Mouse (Mus musculus) embryonic facial prominence, embryonic 11.5 days (tissue): ENCODE data around the gene Slc38a6. TPM values are rescaled to one million over a fixed set of nuclear protein-coding genes. Genes with fewer than 3 reads are reported as not detected.

Experiments
- ATAC-seq: fragments of 200-750 bp; cut with Nextera tagmentation; replicated peaks from 2 replicates; pipeline ENCODE4 v1.8.0; 2017; ENCODE audit warnings: low read depth; ENCODE audit not compliant: insufficient number of reproducible peaks, low FRiP score, low TSS enrichment
- DNase-seq: peaks from one replicate; pipeline ENCODE4 v3.0.0-alpha.2; 2015; ENCODE audit warnings: low spot score
- H3K27ac ChIP-seq: fragments of 300-500 bp; sonication (generic); replicated peaks from 2 replicates; pipeline ENCODE4 v1.5.1; 2014; ENCODE audit warnings: mild to moderate bottlenecking, low read depth, low read length, control low read depth
- H3K27me3 ChIP-seq: fragments of 300-500 bp; sonication (generic); 2 replicates; pipeline ENCODE4 v1.6.1; 2014; ENCODE audit warnings: mild to moderate bottlenecking, low read length, moderate library complexity, mixed read lengths; ENCODE audit not compliant: control insufficient read depth, insufficient read depth
- H3K36me3 ChIP-seq: fragments of 300-500 bp; sonication (generic); replicated peaks from 2 replicates; pipeline ENCODE4 v1.6.1; 2014; ENCODE audit warnings: low read depth, mild to moderate bottlenecking, low read length, moderate library complexity, mixed read lengths; ENCODE audit not compliant: control insufficient read depth, insufficient read depth
- H3K4me1 ChIP-seq: fragments of 300-500 bp; sonication (generic); 2 replicates; pipeline ENCODE4 v1.6.1; 2014; ENCODE audit warnings: low read length, mixed read lengths; ENCODE audit not compliant: control insufficient read depth, insufficient read depth
- H3K4me2 ChIP-seq: fragments of 300-500 bp; sonication (generic); 2 replicates; pipeline ENCODE4 v1.6.1; 2014; ENCODE audit warnings: low read depth, mild to moderate bottlenecking, control low read depth, low read length, moderate library complexity
- H3K4me3 ChIP-seq: fragments of 300-500 bp; sonication (generic); 2 replicates; pipeline ENCODE4 v1.5.1; 2014; ENCODE audit warnings: low read depth, low read length, control low read depth
- H3K9ac ChIP-seq: fragments of 300-500 bp; sonication (generic); replicated peaks from 2 replicates; pipeline ENCODE4 v1.6.1; 2014; ENCODE audit warnings: mild to moderate bottlenecking, control low read depth, low read length
- H3K9me3 ChIP-seq: fragments of 300-500 bp; sonication (generic); replicated peaks from 2 replicates; pipeline ENCODE4 v1.6.1; 2016; ENCODE audit warnings: mild to moderate bottlenecking, low read length, inconsistent platforms, mixed read lengths; ENCODE audit not compliant: control insufficient read depth
- WGBS: fragments of 180-500 bp; shearing (Covaris S2); extraction: QIAGEN DNeasy Blood & Tissue Kit; methylation state at CpG from one replicate; pipeline ENCODE4 v1.1.7; 2014; 5-methylcytosine and 5-hydroxymethylcytosine counted together
- polyA plus RNA-seq: library from polyadenylated mRNA; unstranded; fragments of >200 nt; fragmentation: Nextera tagmentation; extraction: Ambion mirVana; gene quantifications from 2 replicates; pipeline ENCODE4 v1.2.1, GENCODE M21; 2014

Gene Slc38a6
- polyA plus RNA-seq, 1 experiment from 2014 or later: 12.8 TPM

DNA sequence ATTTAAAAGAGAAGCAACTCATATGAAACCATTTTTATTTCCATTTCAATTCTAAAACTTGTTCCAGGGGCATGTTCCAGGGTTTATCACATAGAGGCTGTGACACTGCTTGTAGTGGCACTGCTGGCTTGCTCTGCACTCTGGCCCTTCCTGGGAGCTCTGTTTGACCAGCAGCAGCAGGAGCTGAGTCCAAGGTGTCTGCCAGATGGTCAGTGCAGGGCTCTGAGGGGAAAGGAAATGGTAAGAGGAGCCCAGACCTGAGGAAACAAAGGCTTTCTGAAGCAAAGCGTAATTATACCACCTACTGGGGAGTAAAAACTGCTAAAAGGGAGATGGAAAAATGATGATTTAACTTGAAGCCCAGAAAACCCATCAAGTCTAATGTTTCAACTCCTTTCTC, 18.1 kb upstream of the Slc38a6 start:
- 37% methylated on average over 1 of the region's 1 CpGs for WGBS
- Histone ChIP-seq H3K4me3 (no peak overlapping the region), H3K9me3 (no peaks in the 10 kb centered on the region), H3K36me3 (no peaks in the 10 kb centered on the region), H3K4me2 (no peak overlapping the region), H3K4me1 (no peaks in the 10 kb centered on the region), H3K27ac (no peak overlapping the region), H3K9ac (no peak overlapping the region), H3K27me3 (no peaks in the 10 kb centered on the region)
- DNase-seq: peak; percentile 22
- no peak for ATAC-seq

DNA sequence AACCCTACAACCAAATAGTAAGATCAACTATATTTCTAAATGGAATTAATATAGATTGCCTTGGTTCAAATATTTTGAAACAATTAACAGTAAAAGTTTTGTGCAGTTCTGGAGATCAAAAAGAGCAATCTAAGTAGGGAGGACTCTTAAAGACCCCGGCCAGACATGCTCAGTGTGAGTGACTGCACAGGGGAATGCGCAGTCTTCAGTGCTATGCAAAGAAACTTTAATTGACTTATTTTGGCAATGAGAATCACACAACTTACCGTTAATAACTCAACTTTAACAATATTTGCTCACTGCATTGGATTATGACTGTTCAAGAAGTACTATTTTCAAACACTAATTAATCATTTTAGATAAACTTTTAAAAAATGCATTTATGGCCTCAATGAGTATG, 17.0 kb upstream of the Slc38a6 start:
- H3K27me3 ChIP-seq: no peaks in the 10 kb centered on the region
- no peak for ATAC-seq
- WGBS: 78% methylated on average over 3 of the region's 3 CpGs

DNA sequence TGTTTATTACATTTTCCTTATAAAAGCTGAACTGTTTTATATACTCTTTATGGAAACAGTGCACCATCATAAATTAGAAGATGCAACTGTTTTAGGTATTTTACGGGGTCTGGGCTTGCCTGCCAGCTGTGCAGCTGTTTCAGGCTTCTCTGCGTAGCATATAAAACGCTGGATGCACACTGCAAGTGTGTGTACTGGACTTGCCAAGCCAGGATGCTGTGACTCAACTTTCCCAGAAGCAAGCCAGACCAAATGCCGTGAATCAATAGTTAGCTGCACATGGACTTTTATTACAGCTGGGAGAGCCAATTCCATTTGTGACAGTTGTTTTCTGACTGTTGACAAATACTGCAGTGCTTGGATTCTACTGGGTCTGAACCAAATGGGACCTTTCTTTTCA, 16.6 kb upstream of the Slc38a6 start:
- no peak for ATAC-seq
- 81% methylated on average over 4 of the region's 4 CpGs for WGBS

More for the DNA sequence above, 17.0 kb upstream of the Slc38a6 start:
- no peak for DNase-seq
- Histone ChIP-seq H3K4me3 (no peak overlapping the region), H3K27ac (no peak overlapping the region), H3K9me3 (no peaks in the 10 kb centered on the region), H3K4me1 (no peaks in the 10 kb centered on the region), H3K9ac (no peak overlapping the region), H3K36me3 (no peaks in the 10 kb centered on the region), H3K4me2 (no peak overlapping the region)

DNA sequence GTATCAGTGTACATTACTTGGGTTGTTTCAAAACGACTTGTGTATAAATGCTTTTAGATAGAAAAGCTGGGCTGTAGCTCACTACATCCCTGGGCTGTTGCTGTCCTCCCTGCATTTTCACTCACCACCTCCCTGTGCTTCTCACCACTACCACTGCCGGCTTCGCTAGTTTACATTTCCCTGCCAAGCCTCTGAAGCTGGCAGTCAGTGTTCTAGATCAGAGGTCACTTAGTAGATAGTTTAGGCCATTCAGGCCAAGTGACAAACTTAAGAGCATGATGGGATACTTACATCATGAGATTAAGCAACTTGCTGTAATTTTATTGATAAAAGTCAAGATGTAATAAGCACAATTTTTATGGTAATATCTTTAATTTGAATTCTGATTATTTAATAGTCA, 11.7 kb upstream of the Slc38a6 start:
- Histone ChIP-seq H3K36me3 (peaks cover 7% of the 10 kb centered on the region), H3K4me3 (no peak overlapping the region), H3K27me3 (no peaks in the 10 kb centered on the region), H3K9me3 (no peaks in the 10 kb centered on the region), H3K9ac (no peak overlapping the region), H3K4me1 (no peaks in the 10 kb centered on the region), H3K4me2 (no peak overlapping the region), H3K27ac (no peak overlapping the region)
- 95% methylated on average over 3 of the region's 3 CpGs for WGBS
- ATAC-seq (no peak), DNase-seq (no peak)

More for the DNA sequence above, 16.6 kb upstream of the Slc38a6 start:
- Histone ChIP-seq H3K9ac (no peak overlapping the region), H3K27ac (no peak overlapping the region), H3K9me3 (no peaks in the 10 kb centered on the region), H3K27me3 (no peaks in the 10 kb centered on the region), H3K4me3 (no peak overlapping the region), H3K36me3 (no peaks in the 10 kb centered on the region), H3K4me1 (no peaks in the 10 kb centered on the region), H3K4me2 (no peak overlapping the region)
- no peak for DNase-seq

DNA sequence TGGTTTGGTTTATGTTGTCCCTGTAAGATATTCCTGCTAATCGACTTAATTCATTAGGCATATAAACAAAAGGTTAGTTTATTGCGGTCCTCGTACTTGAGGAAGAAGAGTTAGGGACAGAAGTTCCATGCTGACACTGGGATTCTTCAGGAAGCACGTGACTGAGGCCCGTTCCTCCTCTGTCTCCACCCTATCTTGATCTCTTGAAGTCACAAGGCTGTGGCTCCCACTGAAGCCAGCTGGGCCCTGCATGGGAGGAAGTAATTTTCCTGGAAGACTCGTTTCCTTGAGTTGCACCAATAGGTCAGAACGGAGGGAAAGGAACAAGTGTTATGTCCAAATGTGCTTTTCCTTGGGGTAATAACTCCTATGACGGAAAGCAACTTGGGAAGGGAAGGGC, 1.0 kb downstream of the Slc38a6 start:
- DNase-seq (no peak), ATAC-seq (no peak)
- WGBS: 72% methylated on average over 8 of the region's 8 CpGs
- Histone ChIP-seq H3K27me3 (no peaks in the 10 kb centered on the region), H3K9ac (no peak overlapping the region), H3K36me3 (no peaks in the 10 kb centered on the region), H3K4me2 (peak overlapping the region; percentile 71; the same call in 1 of the 2 replicates), H3K4me3 (no peak overlapping the region; the same call in 1 of the 2 replicates), H3K9me3 (no peaks in the 10 kb centered on the region), H3K27ac (no peak overlapping the region), H3K4me1 (peaks cover 3% of the 10 kb centered on the region; the same call in 1 of the 2 replicates)

DNA sequence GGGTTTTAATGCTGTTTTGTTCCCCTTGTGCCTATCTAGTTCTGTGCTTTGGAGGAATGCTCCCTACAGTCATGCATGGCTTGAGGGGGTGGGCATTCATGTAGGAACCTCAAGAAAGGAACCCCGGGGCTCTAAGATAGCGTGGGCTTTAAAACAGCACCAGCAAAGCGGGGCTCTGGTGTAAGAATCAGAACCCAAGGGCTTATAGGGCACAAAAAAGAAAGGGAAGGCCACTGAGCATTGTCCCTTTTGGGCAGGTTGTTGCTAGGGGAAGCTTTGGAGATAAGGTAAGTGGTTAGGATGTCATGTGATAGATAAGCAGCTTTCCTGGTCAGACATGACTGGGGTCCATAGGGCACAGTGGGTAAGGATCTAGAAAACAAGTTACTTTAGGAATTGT, 2.0 kb downstream of the Slc38a6 start:
- H3K9ac ChIP-seq: no peak overlapping the region
- no peak for ATAC-seq
- WGBS: 91% methylated on average over 3 of the region's 3 CpGs

DNA sequence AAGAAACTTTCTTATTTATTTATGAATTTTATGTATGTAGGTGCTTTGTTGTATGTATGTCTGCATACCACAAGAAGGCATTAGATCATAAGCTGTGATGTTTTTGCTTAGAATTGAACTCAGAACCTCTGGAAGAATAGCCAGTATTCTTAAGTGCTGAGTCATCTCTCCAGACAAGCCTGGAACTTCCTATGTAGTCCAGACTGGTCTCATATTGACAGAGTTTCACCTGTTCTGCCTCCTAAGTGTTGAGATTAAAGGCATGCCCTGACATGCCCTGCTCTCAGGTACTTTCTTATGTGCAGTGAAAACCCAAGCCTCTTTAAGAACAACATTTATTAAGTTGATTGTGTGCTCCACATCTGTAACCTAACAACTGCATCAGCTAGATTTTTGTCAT, 8.3 kb downstream of the Slc38a6 start:
- no peak overlapping the region for H3K4me3 ChIP-seq
- H3K4me2 ChIP-seq: no peak overlapping the region
- H3K36me3 ChIP-seq: no peaks in the 10 kb centered on the region
- H3K9ac ChIP-seq: no peak overlapping the region
- no peaks in the 10 kb centered on the region for H3K9me3 ChIP-seq
- ATAC-seq (no peak), DNase-seq (no peak)
- no peaks in the 10 kb centered on the region for H3K27me3 ChIP-seq
- H3K4me1 ChIP-seq: no peaks in the 10 kb centered on the region
- H3K27ac ChIP-seq: no peak overlapping the region

More for the DNA sequence above, 2.0 kb downstream of the Slc38a6 start:
- Histone ChIP-seq H3K4me1 (peaks cover 3% of the 10 kb centered on the region; the same call in 1 of the 2 replicates), H3K27me3 (no peaks in the 10 kb centered on the region), H3K4me2 (no peak overlapping the region), H3K9me3 (no peaks in the 10 kb centered on the region), H3K27ac (no peak overlapping the region), H3K4me3 (no peak overlapping the region), H3K36me3 (no peaks in the 10 kb centered on the region)
- no peak for DNase-seq

DNA sequence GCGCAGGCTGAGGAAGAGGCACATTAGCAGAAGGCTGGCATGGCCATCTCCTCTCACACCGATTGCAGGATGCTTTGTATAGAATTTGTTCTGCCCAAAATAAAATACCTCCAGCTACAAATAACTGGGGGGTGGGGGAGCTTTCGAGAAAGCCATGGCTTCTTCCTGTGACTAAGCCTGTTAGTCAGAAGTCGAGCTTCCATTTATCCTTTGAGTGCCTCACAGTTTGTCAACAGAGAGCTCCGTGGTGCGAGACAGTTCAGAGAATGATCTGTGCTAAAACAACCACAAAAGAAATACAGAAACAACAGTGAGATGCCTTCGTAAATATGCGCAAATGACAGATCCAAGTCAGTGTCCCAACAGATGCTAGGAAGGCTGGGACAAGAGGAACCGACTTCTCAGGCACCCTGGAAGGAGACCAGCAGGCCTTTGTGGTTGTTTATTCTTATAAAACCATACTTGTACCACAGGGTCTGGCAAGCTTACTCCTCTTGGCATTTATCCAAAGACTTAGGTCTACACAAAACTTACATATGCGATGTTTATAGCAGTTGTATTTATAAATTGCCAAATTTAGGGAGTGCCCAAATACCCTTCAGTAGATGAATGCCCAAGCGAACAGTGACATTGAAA, 9.0 kb downstream of the Slc38a6 start:
- Histone ChIP-seq H3K27ac (no peak overlapping the region), H3K36me3 (no peaks in the 10 kb centered on the region), H3K27me3 (no peaks in the 10 kb centered on the region), H3K4me2 (no peak overlapping the region), H3K9me3 (no peaks in the 10 kb centered on the region), H3K4me1 (no peaks in the 10 kb centered on the region), H3K9ac (no peak overlapping the region), H3K4me3 (no peak overlapping the region)
- WGBS: 89% methylated on average over 11 of the region's 11 CpGs
- no peak for DNase-seq
- no peak for ATAC-seq
